Mouse (Mus musculus): ENCODE measurements at regions not wholly inside any gene's neighbourhood (a gene's known extent, or its start where the extent isn't known, plus 50 kb on each side); places are given as distances from the start of the nearest gene placed in this dataset.

- Histone ChIP-seq H3K4me3 (ENCODE audit: low read depth, low read length) (no peak overlapping the region), H3K4me2 (no peak overlapping the region), H3K27ac (ENCODE audit: low read depth, low read length) (no peak overlapping the region), H3K9me3 (ENCODE audit: control insufficient read depth, low read length) (no peaks in the 10 kb centered on the region), H3K9ac (ENCODE audit: low read length) (no peak overlapping the region), H3K27me3 (ENCODE audit: control insufficient read depth, insufficient read depth, low read length) (no peaks in the 10 kb centered on the region), H3K4me1 (ENCODE audit: control insufficient read depth, insufficient read depth, low read length) (peaks cover 6% of the 10 kb centered on the region), H3K36me3 (ENCODE audit: control insufficient read depth, insufficient read depth, low read length) (no peaks in the 10 kb centered on the region)
- WGBS, result 3% methylated on average over 1 of the region's 1 CpGs
- ATAC-seq (ENCODE audit: low FRiP score), result peak; percentile 85
- peak; percentile 84 for DNase-seq (ENCODE audit: low spot score, missing footprints)
These were observed 529.0 kb upstream of the Cdh11 start for GRCm38 (mm10) chr8:103314279-103315022.

DNA sequence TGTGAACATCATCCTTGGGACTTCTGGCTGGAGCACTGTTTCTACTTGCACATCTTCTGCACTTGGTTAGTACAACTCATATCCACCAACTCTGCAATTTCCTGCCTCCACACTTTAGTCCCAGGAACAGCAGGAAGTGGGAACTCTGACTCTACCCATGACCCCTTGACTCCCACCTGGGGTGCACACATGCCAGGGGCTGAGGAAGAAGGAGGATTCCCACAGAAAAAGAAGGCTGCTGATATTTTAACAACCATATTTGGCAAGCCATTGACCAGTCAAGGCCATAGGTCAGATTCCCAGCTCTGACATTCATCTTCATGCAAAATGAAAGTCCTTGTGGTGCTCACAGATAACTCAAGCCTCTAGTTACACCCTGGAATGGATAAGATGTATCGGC, 530.3 kb upstream of the Cdh11 start:
- WGBS, result 68% methylated on average over 1 of the region's 1 CpGs
- peak; percentile 78 for DNase-seq (ENCODE audit: low spot score, missing footprints)
- H3K27ac ChIP-seq (ENCODE audit: low read depth, low read length), result no peak overlapping the region

DNA sequence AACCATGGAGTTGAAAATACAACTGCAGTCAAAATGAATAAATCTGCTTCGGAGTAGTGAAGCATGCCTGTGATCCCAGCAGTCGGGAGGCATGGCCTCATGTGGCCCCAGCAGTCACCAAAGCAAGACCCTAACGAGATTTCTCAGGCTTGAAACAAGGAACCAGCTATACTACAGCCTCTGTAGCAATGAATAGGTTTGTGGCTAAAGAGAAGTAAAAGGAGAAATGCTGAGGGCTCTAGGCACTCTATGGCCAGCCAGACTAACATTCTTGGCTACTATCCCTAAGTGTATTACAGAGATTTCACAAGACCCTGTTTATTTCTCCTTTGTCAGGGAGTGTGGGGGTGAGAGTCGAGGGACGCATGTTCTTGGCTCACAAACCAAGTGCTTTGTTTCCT, 531.2 kb upstream of the Cdh11 start:
- WGBS, result 48% methylated on average over 5 of the region's 5 CpGs
- H3K4me3 ChIP-seq (ENCODE audit: low read depth, low read length), result no peak overlapping the region
- no peaks in the 10 kb centered on the region for H3K36me3 ChIP-seq (ENCODE audit: control insufficient read depth, insufficient read depth, low read length)
- no peak overlapping the region for H3K27ac ChIP-seq (ENCODE audit: low read depth, low read length)
- H3K4me2 ChIP-seq, result no peak overlapping the region
- H3K27me3 ChIP-seq (ENCODE audit: control insufficient read depth, insufficient read depth, low read length), result no peaks in the 10 kb centered on the region
- H3K9me3 ChIP-seq (ENCODE audit: control insufficient read depth, low read length), result no peaks in the 10 kb centered on the region
- ATAC-seq (ENCODE audit: low FRiP score), result no peak
- peaks cover 6% of the 10 kb centered on the region for H3K4me1 ChIP-seq (ENCODE audit: control insufficient read depth, insufficient read depth, low read length)
- no peak overlapping the region for H3K9ac ChIP-seq (ENCODE audit: low read length)
- peak; percentile 83 for DNase-seq (ENCODE audit: low spot score, missing footprints)

More for the DNA sequence above, 530.3 kb upstream of the Cdh11 start:
- no peaks in the 10 kb centered on the region for H3K27me3 ChIP-seq (ENCODE audit: control insufficient read depth, insufficient read depth, low read length)
- no peak overlapping the region for H3K4me2 ChIP-seq
- no peak for ATAC-seq (ENCODE audit: low FRiP score)
- H3K4me1 ChIP-seq (ENCODE audit: control insufficient read depth, insufficient read depth, low read length), result peaks cover 6% of the 10 kb centered on the region
- H3K9ac ChIP-seq (ENCODE audit: low read length), result no peak overlapping the region
- H3K36me3 ChIP-seq (ENCODE audit: control insufficient read depth, insufficient read depth, low read length), result no peaks in the 10 kb centered on the region
- no peaks in the 10 kb centered on the region for H3K9me3 ChIP-seq (ENCODE audit: control insufficient read depth, low read length)
- H3K4me3 ChIP-seq (ENCODE audit: low read depth, low read length), result no peak overlapping the region

- no peak overlapping the region for H3K4me3 ChIP-seq (ENCODE audit: low read depth, low read length)
- WGBS, result 90% methylated on average over 2 of the region's 2 CpGs
- ATAC-seq (ENCODE audit: low FRiP score), result no peak
- no peaks in the 10 kb centered on the region for H3K27me3 ChIP-seq (ENCODE audit: control insufficient read depth, insufficient read depth, low read length)
- peaks cover 6% of the 10 kb centered on the region for H3K4me1 ChIP-seq (ENCODE audit: control insufficient read depth, insufficient read depth, low read length)
- H3K4me2 ChIP-seq, result no peak overlapping the region
- H3K36me3 ChIP-seq (ENCODE audit: control insufficient read depth, insufficient read depth, low read length), result no peaks in the 10 kb centered on the region
- H3K27ac ChIP-seq (ENCODE audit: low read depth, low read length), result no peak overlapping the region
- DNase-seq (ENCODE audit: low spot score, missing footprints), result peak; percentile 44
- no peak overlapping the region for H3K9ac ChIP-seq (ENCODE audit: low read length)
- H3K9me3 ChIP-seq (ENCODE audit: control insufficient read depth, low read length), result no peaks in the 10 kb centered on the region
These were observed 531.8 kb upstream of the Cdh11 start for GRCm38 (mm10) chr8:103317149-103317725.

DNA sequence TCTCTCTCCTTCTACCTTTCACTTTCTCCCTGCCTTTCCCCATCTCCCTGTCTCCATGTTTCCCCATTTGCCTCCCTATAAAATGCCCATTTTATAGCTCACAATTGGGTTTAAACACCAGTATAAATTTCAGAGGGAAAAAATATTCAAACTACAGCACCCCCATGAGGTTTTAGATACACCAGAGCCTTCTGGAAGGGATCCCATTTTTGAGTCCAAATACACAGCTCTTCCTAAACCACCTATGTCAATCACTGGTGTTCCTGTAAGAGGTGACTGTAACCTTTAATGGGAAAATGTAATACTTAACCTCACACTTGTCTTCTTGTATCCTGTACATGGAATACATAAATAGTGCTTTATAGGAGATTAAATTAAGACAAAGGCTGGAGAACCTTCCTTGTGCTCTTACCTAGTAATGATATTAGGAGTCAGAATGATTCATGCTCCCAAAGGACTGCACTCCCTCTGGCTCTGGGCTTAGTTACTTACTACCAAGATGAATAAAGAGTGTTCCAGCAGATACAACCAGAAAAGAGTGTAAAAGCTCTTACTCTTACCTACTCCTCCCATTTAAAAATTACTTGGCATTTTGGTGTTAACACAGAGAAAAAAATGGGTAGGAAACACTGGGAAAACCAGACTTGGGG, 538.7 kb upstream of the Cdh11 start:
- Histone ChIP-seq H3K27me3 (ENCODE audit: control insufficient read depth, insufficient read depth, low read length) (no peaks in the 10 kb centered on the region), H3K4me3 (ENCODE audit: low read depth, low read length) (no peak overlapping the region), H3K27ac (ENCODE audit: low read depth, low read length) (no peak overlapping the region), H3K4me1 (ENCODE audit: control insufficient read depth, insufficient read depth, low read length) (no peaks in the 10 kb centered on the region), H3K4me2 (no peak overlapping the region), H3K9ac (ENCODE audit: low read length) (no peak overlapping the region), H3K36me3 (ENCODE audit: control insufficient read depth, insufficient read depth, low read length) (no peaks in the 10 kb centered on the region), H3K9me3 (ENCODE audit: control insufficient read depth, low read length) (no peaks in the 10 kb centered on the region)
- ATAC-seq (ENCODE audit: low FRiP score) (no peak), DNase-seq (ENCODE audit: low spot score, missing footprints) (no peak)

GRCm38 (mm10) chr8:103331415-103331814, 546.0 kb upstream of the Cdh11 start:
- Histone ChIP-seq H3K4me3 (ENCODE audit: low read depth, low read length) (no peak overlapping the region), H3K9ac (ENCODE audit: low read length) (no peak overlapping the region), H3K4me2 (no peak overlapping the region), H3K4me1 (ENCODE audit: control insufficient read depth, insufficient read depth, low read length) (no peaks in the 10 kb centered on the region), H3K36me3 (ENCODE audit: control insufficient read depth, insufficient read depth, low read length) (no peaks in the 10 kb centered on the region), H3K27ac (ENCODE audit: low read depth, low read length) (no peak overlapping the region), H3K27me3 (ENCODE audit: control insufficient read depth, insufficient read depth, low read length) (no peaks in the 10 kb centered on the region), H3K9me3 (ENCODE audit: control insufficient read depth, low read length) (no peaks in the 10 kb centered on the region)
- no peak for ATAC-seq (ENCODE audit: low FRiP score)
- 91% methylated on average over 2 of the region's 2 CpGs for WGBS
- DNase-seq (ENCODE audit: low spot score, missing footprints), result no peak

DNA sequence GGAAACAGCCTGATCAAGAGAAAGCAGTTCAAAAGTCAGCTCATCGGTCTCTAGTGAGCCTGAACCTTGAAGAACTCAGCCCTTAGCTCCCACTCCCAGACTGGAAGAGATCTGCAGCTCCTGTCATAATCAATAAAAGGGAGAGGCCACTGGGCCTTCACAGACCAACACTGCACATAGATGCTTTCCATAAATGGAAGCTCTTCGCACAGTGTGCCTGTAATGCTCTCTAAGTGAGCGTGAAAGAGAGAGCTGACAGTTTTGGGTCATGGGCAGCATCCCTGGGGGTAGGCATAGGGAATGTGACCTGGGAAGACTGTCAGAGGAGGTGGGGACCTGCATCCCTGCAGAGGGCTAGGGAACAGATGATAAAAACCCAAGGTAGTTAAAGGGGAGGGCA, 551.9 kb upstream of the Cdh11 start:
- no peak overlapping the region for H3K4me2 ChIP-seq
- H3K4me3 ChIP-seq (ENCODE audit: low read depth, low read length), result no peak overlapping the region
- no peaks in the 10 kb centered on the region for H3K4me1 ChIP-seq (ENCODE audit: control insufficient read depth, insufficient read depth, low read length)
- no peaks in the 10 kb centered on the region for H3K9me3 ChIP-seq (ENCODE audit: control insufficient read depth, low read length)
- 90% methylated on average over 3 of the region's 3 CpGs for WGBS
- DNase-seq (ENCODE audit: low spot score, missing footprints) (no peak), ATAC-seq (ENCODE audit: low FRiP score) (no peak)
- H3K9ac ChIP-seq (ENCODE audit: low read length), result no peak overlapping the region
- no peaks in the 10 kb centered on the region for H3K36me3 ChIP-seq (ENCODE audit: control insufficient read depth, insufficient read depth, low read length)
- H3K27ac ChIP-seq (ENCODE audit: low read depth, low read length), result no peak overlapping the region
- no peaks in the 10 kb centered on the region for H3K27me3 ChIP-seq (ENCODE audit: control insufficient read depth, insufficient read depth, low read length)

GRCm38 (mm10) chr8:103339042-103339441, 553.6 kb upstream of the Cdh11 start:
- WGBS, result 87% methylated on average over 2 of the region's 2 CpGs
- Histone ChIP-seq H3K27ac (ENCODE audit: low read depth, low read length) (no peak overlapping the region), H3K4me3 (ENCODE audit: low read depth, low read length) (no peak overlapping the region), H3K4me2 (no peak overlapping the region), H3K4me1 (ENCODE audit: control insufficient read depth, insufficient read depth, low read length) (no peaks in the 10 kb centered on the region), H3K9me3 (ENCODE audit: control insufficient read depth, low read length) (no peaks in the 10 kb centered on the region), H3K36me3 (ENCODE audit: control insufficient read depth, insufficient read depth, low read length) (no peaks in the 10 kb centered on the region), H3K9ac (ENCODE audit: low read length) (no peak overlapping the region), H3K27me3 (ENCODE audit: control insufficient read depth, insufficient read depth, low read length) (no peaks in the 10 kb centered on the region)
- DNase-seq (ENCODE audit: low spot score, missing footprints) (no peak), ATAC-seq (ENCODE audit: low FRiP score) (no peak)

GRCm38 (mm10) chr8:103339951-103340350, 554.5 kb upstream of the Cdh11 start:
- H3K4me2 ChIP-seq, result no peak overlapping the region
- H3K9ac ChIP-seq (ENCODE audit: low read length), result no peak overlapping the region
- no peaks in the 10 kb centered on the region for H3K4me1 ChIP-seq (ENCODE audit: control insufficient read depth, insufficient read depth, low read length)
- H3K27ac ChIP-seq (ENCODE audit: low read depth, low read length), result no peak overlapping the region
- H3K9me3 ChIP-seq (ENCODE audit: control insufficient read depth, low read length), result no peaks in the 10 kb centered on the region
- no peaks in the 10 kb centered on the region for H3K36me3 ChIP-seq (ENCODE audit: control insufficient read depth, insufficient read depth, low read length)
- no peak for DNase-seq (ENCODE audit: low spot score, missing footprints)
- 87% methylated on average over 5 of the region's 5 CpGs for WGBS
- ATAC-seq (ENCODE audit: low FRiP score), result no peak
- H3K4me3 ChIP-seq (ENCODE audit: low read depth, low read length), result no peak overlapping the region
- H3K27me3 ChIP-seq (ENCODE audit: control insufficient read depth, insufficient read depth, low read length), result no peaks in the 10 kb centered on the region

Data from midbrain, embryonic 11.5 days (tissue).